Mouse (Mus musculus) gastrocnemius, postnatal 36 days (tissue): ENCODE data around the gene Slc35g1. TPM values are rescaled to one million over a fixed set of nuclear protein-coding genes. Genes with fewer than 3 reads are reported as not detected.

Source experiments
- DNase-seq, 2 experiments: peaks; one replicate each; pipeline ENCODE4 v3.0.0; 2022
- intact Hi-C: fragments of 180-260 bp; cut with DNase I; formaldehyde crosslinking; loops from one replicate; pipeline ENCODE4 v1.15.1; 2025
- long read RNA-seq, 2 experiments: library from polyadenylated mRNA; stranded (forward); transcript quantifications; one replicate each; pipeline ENCODE4 v2.0.0; 2021
- total RNA-seq, 2 experiments: library from RNA; stranded (reverse); gene quantifications; 2 replicates each; pipeline ENCODE4 v1.2.3; 2021

The Slc35g1 gene
- 1 to 10 TPM in 1 of 2 experiments, under 1 TPM in 1; 0.99 to 2.3 TPM for total RNA-seq
- long read RNA-seq, experiment 1 = 0 reads
- long read RNA-seq, experiment 2, partial matches to known transcripts = 0 of 3 reads
- long read RNA-seq, experiment 2, other reads (novel, unspliced or antisense) = 0 of 3 reads

GRCm38 (mm10) chr19:38395701-38396632, at the start of gene Slc35g1:
Gene Slc35g1, plus strand, starts transcription at chr19:38395980.
- intact Hi-C loops = no loop called here

GRCm38 (mm10) chr19:38348271-38349012, 47.3 kb upstream of the Slc35g1 start:
- no peak for DNase-seq
- intact Hi-C loops = no loop called here

More at GRCm38 (mm10) chr19:38395701-38396632, at the start of gene Slc35g1:
- DNase-seq = peak; percentile 20 to 47

GRCm38 (mm10) chr19:38349013-38349341, 46.8 kb upstream of the Slc35g1 start:
- no peak for DNase-seq
- intact Hi-C loops = no loop called here

- intact Hi-C loops = loop anchor here (5.0 kb wide), 2 partner anchors 99 to 394 kb away; no protein-coding TSS in a partner anchor
- DNase-seq = no peak
Observed at GRCm38 (mm10) chr19:38351202-38351601, 44.6 kb upstream of the Slc35g1 start.

GRCm38 (mm10) chr19:38351728-38352127, 44.1 kb upstream of the Slc35g1 start:
- intact Hi-C loops = loop anchor here (5.0 kb wide), 2 partner anchors 99 to 394 kb away; no protein-coding TSS in a partner anchor
- DNase-seq = no peak

- intact Hi-C loops = loop anchor here (5.0 kb wide), 2 partner anchors 100 to 395 kb away; no protein-coding TSS in a partner anchor
- no peak for DNase-seq
Observed at GRCm38 (mm10) chr19:38352495-38353130, 43.2 kb upstream of the Slc35g1 start.

GRCm38 (mm10) chr19:38354279-38354678, 41.5 kb upstream of the Slc35g1 start:
- intact Hi-C loops = loop anchor here (5.0 kb wide), 2 partner anchors 102 to 397 kb away; no protein-coding TSS in a partner anchor
- no peak for DNase-seq

- DNase-seq = no peak
- intact Hi-C loops = loop anchor here (5.0 kb wide), 2 partner anchors 103 to 398 kb away; no protein-coding TSS in a partner anchor
Observed at GRCm38 (mm10) chr19:38354819-38355360, 40.9 kb upstream of the Slc35g1 start.

- intact Hi-C loops = no loop called here
- DNase-seq = no peak
Observed at GRCm38 (mm10) chr19:38356211-38356828, 39.5 kb upstream of the Slc35g1 start.

- no peak for DNase-seq
- intact Hi-C loops = no loop called here
Observed at GRCm38 (mm10) chr19:38357956-38358623, 37.7 kb upstream of the Slc35g1 start.

- no peak for DNase-seq
- intact Hi-C loops = no loop called here
Observed at GRCm38 (mm10) chr19:38359287-38359686, 36.5 kb upstream of the Slc35g1 start.

- intact Hi-C loops = no loop called here
- DNase-seq = no peak
Observed at GRCm38 (mm10) chr19:38361850-38362249, 33.9 kb upstream of the Slc35g1 start.

- no peak for DNase-seq
- intact Hi-C loops = no loop called here
Observed at GRCm38 (mm10) chr19:38363358-38363757, 32.4 kb upstream of the Slc35g1 start.

- DNase-seq = no peak
- intact Hi-C loops = no loop called here
Observed at GRCm38 (mm10) chr19:38363879-38364659, 31.7 kb upstream of the Slc35g1 start.

GRCm38 (mm10) chr19:38364939-38365614, 30.7 kb upstream of the Slc35g1 start:
- intact Hi-C loops = no loop called here

GRCm38 (mm10) chr19:38372460-38373102, 23.2 kb upstream of the Slc35g1 start:
- DNase-seq = no peak
- intact Hi-C loops = no loop called here

More at GRCm38 (mm10) chr19:38364939-38365614, 30.7 kb upstream of the Slc35g1 start:
- no peak for DNase-seq

- intact Hi-C loops = no loop called here
- DNase-seq = no peak
Observed at GRCm38 (mm10) chr19:38373371-38373770, 22.4 kb upstream of the Slc35g1 start.
